Mouse (Mus musculus): Measurements from ENCODE around the gene Agbl2. TPM values are rescaled to one million over a fixed set of nuclear protein-coding genes. Genes with fewer than 3 reads are reported as not detected.
"Not testable (repeated sequence)": the region's sequence is repeated elsewhere in the genome, so short reads cannot be mapped to it uniquely, and the experiment has no call there.

Gene Agbl2
- polyA plus RNA-seq, 1 experiment from 2014 or later, result 0.18 TPM

- H3K4me3 ChIP-seq (replicated peaks), result no peak overlapping the region
- no peaks in the 10 kb centered on the region for H3K4me1 ChIP-seq
- H3K4me2 ChIP-seq, result no peak overlapping the region
- 83% methylated on average over 3 of the region's 3 CpGs for WGBS
- H3K9ac ChIP-seq (replicated peaks), result no peak overlapping the region
- H3K27ac ChIP-seq (replicated peaks), result no peak overlapping the region
- H3K27me3 ChIP-seq (replicated peaks), result no peaks in the 10 kb centered on the region
- no peaks in the 10 kb centered on the region for H3K9me3 ChIP-seq (replicated peaks)
- H3K36me3 ChIP-seq, result no peaks in the 10 kb centered on the region
- ATAC-seq (ENCODE audit: low FRiP score), result no peak
Observed at GRCm38 (mm10) chr2:90820894-90821293, 38.4 kb downstream of the Agbl2 start.

- Histone ChIP-seq H3K4me2 (no peak overlapping the region), H3K4me1 (no peaks in the 10 kb centered on the region), H3K9me3 (replicated peaks) (no peaks in the 10 kb centered on the region), H3K27me3 (replicated peaks) (no peaks in the 10 kb centered on the region), H3K9ac (replicated peaks) (no peak overlapping the region), H3K27ac (replicated peaks) (no peak overlapping the region), H3K36me3 (no peaks in the 10 kb centered on the region), H3K4me3 (replicated peaks) (no peak overlapping the region)
- no peak for ATAC-seq (ENCODE audit: low FRiP score)
- 92% methylated on average over 2 of the region's 2 CpGs for WGBS
Observed at GRCm38 (mm10) chr2:90822978-90823377, 40.5 kb downstream of the Agbl2 start.

GRCm38 (mm10) chr2:90823781-90824180 is 41.3 kb downstream of the Agbl2 start:
- H3K4me2 ChIP-seq, result no peak overlapping the region
- no peak overlapping the region for H3K9ac ChIP-seq (replicated peaks)
- no peak overlapping the region for H3K27ac ChIP-seq (replicated peaks)
- ATAC-seq (ENCODE audit: low FRiP score), result no peak
- H3K4me1 ChIP-seq, result no peaks in the 10 kb centered on the region
- no peaks in the 10 kb centered on the region for H3K9me3 ChIP-seq (replicated peaks)
- H3K27me3 ChIP-seq (replicated peaks), result no peaks in the 10 kb centered on the region
- no peak overlapping the region for H3K4me3 ChIP-seq (replicated peaks)
- 88% methylated on average over 6 of the region's 6 CpGs for WGBS
- no peaks in the 10 kb centered on the region for H3K36me3 ChIP-seq

GRCm38 (mm10) chr2:90824528-90824927 is 42.0 kb downstream of the Agbl2 start:
- not testable (repeated sequence) for H3K27ac ChIP-seq (replicated peaks); H3K4me1 ChIP-seq; H3K4me3 ChIP-seq (replicated peaks); H3K27me3 ChIP-seq (replicated peaks); ATAC-seq (ENCODE audit: low FRiP score); H3K4me2 ChIP-seq; H3K9ac ChIP-seq (replicated peaks); H3K9me3 ChIP-seq (replicated peaks); H3K36me3 ChIP-seq
- WGBS, result 53% methylated on average over 10 of the region's 10 CpGs

GRCm38 (mm10) chr2:90825515-90826172 is 43.1 kb downstream of the Agbl2 start:
- Histone ChIP-seq H3K4me1 (no peaks in the 10 kb centered on the region), H3K9me3 (replicated peaks) (no peaks in the 10 kb centered on the region), H3K36me3 (no peaks in the 10 kb centered on the region), H3K4me2 (no peak overlapping the region), H3K27me3 (replicated peaks) (no peaks in the 10 kb centered on the region), H3K27ac (replicated peaks) (no peak overlapping the region), H3K9ac (replicated peaks) (no peak overlapping the region), H3K4me3 (replicated peaks) (no peak overlapping the region)
- no peak for ATAC-seq (ENCODE audit: low FRiP score)
- WGBS, result 88% methylated on average over 11 of the region's 11 CpGs

- no peak for ATAC-seq (ENCODE audit: low FRiP score)
- Histone ChIP-seq H3K9me3 (replicated peaks) (no peaks in the 10 kb centered on the region), H3K4me2 (no peak overlapping the region), H3K27ac (replicated peaks) (no peak overlapping the region), H3K9ac (replicated peaks) (no peak overlapping the region), H3K36me3 (no peaks in the 10 kb centered on the region), H3K4me1 (no peaks in the 10 kb centered on the region), H3K4me3 (replicated peaks) (no peak overlapping the region), H3K27me3 (replicated peaks) (no peaks in the 10 kb centered on the region)
- WGBS, result 71% methylated on average over 7 of the region's 7 CpGs
Observed at GRCm38 (mm10) chr2:90828739-90829138, 46.2 kb downstream of the Agbl2 start.

- H3K9me3 ChIP-seq (replicated peaks), result no peaks in the 10 kb centered on the region
- no peak overlapping the region for H3K4me3 ChIP-seq (replicated peaks)
- H3K27me3 ChIP-seq (replicated peaks), result no peaks in the 10 kb centered on the region
- H3K27ac ChIP-seq (replicated peaks), result no peak overlapping the region
- H3K9ac ChIP-seq (replicated peaks), result no peak overlapping the region
- WGBS, result 85% methylated on average over 5 of the region's 5 CpGs
- H3K4me1 ChIP-seq, result no peaks in the 10 kb centered on the region
- H3K4me2 ChIP-seq, result no peak overlapping the region
- no peaks in the 10 kb centered on the region for H3K36me3 ChIP-seq
- ATAC-seq (ENCODE audit: low FRiP score), result no peak
Observed at GRCm38 (mm10) chr2:90833502-90833901, 51.0 kb downstream of the Agbl2 start.

- H3K36me3 ChIP-seq, result no peaks in the 10 kb centered on the region
- H3K4me3 ChIP-seq (replicated peaks), result no peak overlapping the region
- H3K4me2 ChIP-seq, result no peak overlapping the region
- no peaks in the 10 kb centered on the region for H3K9me3 ChIP-seq (replicated peaks)
- no peak overlapping the region for H3K27ac ChIP-seq (replicated peaks)
- no peaks in the 10 kb centered on the region for H3K4me1 ChIP-seq
- H3K27me3 ChIP-seq (replicated peaks), result no peaks in the 10 kb centered on the region
- no peak for ATAC-seq (ENCODE audit: low FRiP score)
- 89% methylated on average over 2 of the region's 2 CpGs for WGBS
- no peak overlapping the region for H3K9ac ChIP-seq (replicated peaks)
Observed at GRCm38 (mm10) chr2:90838621-90839020, 56.1 kb downstream of the Agbl2 start.

GRCm38 (mm10) chr2:90843666-90844065 is 61.1 kb downstream of the Agbl2 start:
- no peak overlapping the region for H3K4me3 ChIP-seq (replicated peaks)
- no peak overlapping the region for H3K9ac ChIP-seq (replicated peaks)
- no peaks in the 10 kb centered on the region for H3K36me3 ChIP-seq
- no peak for ATAC-seq (ENCODE audit: low FRiP score)
- H3K9me3 ChIP-seq (replicated peaks), result no peaks in the 10 kb centered on the region
- peaks cover 15% of the 10 kb centered on the region for H3K4me1 ChIP-seq
- H3K27ac ChIP-seq (replicated peaks), result no peak overlapping the region
- no peaks in the 10 kb centered on the region for H3K27me3 ChIP-seq (replicated peaks)
- H3K4me2 ChIP-seq, result no peak overlapping the region
- 79% methylated on average over 1 of the region's 1 CpGs for WGBS

- no peaks in the 10 kb centered on the region for H3K27me3 ChIP-seq (replicated peaks)
- no peak overlapping the region for H3K4me2 ChIP-seq
- H3K27ac ChIP-seq (replicated peaks), result no peak overlapping the region
- peaks cover 21% of the 10 kb centered on the region for H3K4me1 ChIP-seq
- no peak overlapping the region for H3K4me3 ChIP-seq (replicated peaks)
- ATAC-seq (ENCODE audit: low FRiP score), result no peak
- no peaks in the 10 kb centered on the region for H3K9me3 ChIP-seq (replicated peaks)
- H3K9ac ChIP-seq (replicated peaks), result no peak overlapping the region
- H3K36me3 ChIP-seq, result no peaks in the 10 kb centered on the region
- WGBS, result 82% methylated on average over 5 of the region's 5 CpGs
Observed at GRCm38 (mm10) chr2:90844262-90844661, 61.7 kb downstream of the Agbl2 start.

- Histone ChIP-seq H3K9ac (replicated peaks) (no peak overlapping the region), H3K4me3 (replicated peaks) (no peak overlapping the region), H3K4me1 (peaks cover 26% of the 10 kb centered on the region), H3K36me3 (peaks cover 1% of the 10 kb centered on the region), H3K27me3 (replicated peaks) (no peaks in the 10 kb centered on the region), H3K9me3 (replicated peaks) (no peaks in the 10 kb centered on the region), H3K27ac (replicated peaks) (no peak overlapping the region), H3K4me2 (no peak overlapping the region)
- 88% methylated on average over 5 of the region's 5 CpGs for WGBS
- ATAC-seq (ENCODE audit: low FRiP score), result no peak
Observed at GRCm38 (mm10) chr2:90845234-90845633, 62.7 kb downstream of the Agbl2 start.

- peak overlapping the region; percentile 93 for H3K27ac ChIP-seq (replicated peaks)
- 41% methylated on average over 6 of the region's 6 CpGs for WGBS
- ATAC-seq (ENCODE audit: low FRiP score), result peak; percentile 14; the same call in 1 of the 2 replicates
- H3K4me1 ChIP-seq, result peaks cover 26% of the 10 kb centered on the region
- peak overlapping the region; percentile 89 for H3K9ac ChIP-seq (replicated peaks)
- no peaks in the 10 kb centered on the region for H3K9me3 ChIP-seq (replicated peaks)
- peak overlapping the region; percentile 92 for H3K4me3 ChIP-seq (replicated peaks)
- H3K4me2 ChIP-seq, result peak overlapping the region; percentile 75
- H3K36me3 ChIP-seq, result peaks cover 11% of the 10 kb centered on the region
- no peaks in the 10 kb centered on the region for H3K27me3 ChIP-seq (replicated peaks)
Observed at GRCm38 (mm10) chr2:90846171-90846570, 63.6 kb downstream of the Agbl2 start.

Data from neural tube, embryonic 15.5 days (tissue).